Mouse (Mus musculus): Measurements from ENCODE around the gene Gtsf1.

DNA sequence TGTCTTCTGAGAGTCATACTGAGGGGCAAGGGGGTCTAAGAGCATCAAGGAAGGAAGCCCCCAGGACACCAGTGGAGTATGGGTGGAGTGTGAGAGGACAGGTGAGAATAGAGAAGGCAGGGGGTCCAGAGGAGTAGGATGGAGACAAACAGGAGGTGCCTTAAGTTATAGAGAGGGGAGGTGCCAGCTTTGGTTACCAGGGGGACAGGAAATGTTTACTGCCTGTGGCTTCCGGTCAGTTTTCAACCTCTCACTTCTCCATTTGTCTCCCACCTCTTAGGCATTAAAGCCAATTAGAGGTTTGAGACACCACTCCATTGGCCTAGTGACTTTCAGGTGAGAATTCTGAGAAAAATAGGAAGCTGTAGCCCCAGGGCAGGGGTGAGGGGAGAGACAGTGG lies 69.0 kb downstream of the Gtsf1 start:
- TF ChIP-seq ZNF384 (IDR thresholded peaks at IDR 0.05; ENCODE audit: low read depth, low read length) (no peak), MAFK (IDR thresholded peaks at IDR 0.05; ENCODE audit: insufficient read depth, low read depth, low read length) (no peak), ZC3H11A (IDR thresholded peaks at IDR 0.05; ENCODE audit: borderline replicate concordance, low read depth, low read length) (no peak), HCFC1 (IDR thresholded peaks at IDR 0.05; ENCODE audit: borderline replicate concordance, insufficient read depth, low read length) (no peak), CHD2 (IDR thresholded peaks at IDR 0.05; ENCODE audit: low read depth, low read length) (no peak)

All from ES-E14 (cell line).